Mouse (Mus musculus) C2C12 (cell line): ENCODE data around the gene Coq8a.

Source experiments
- CTCF ChIP-seq: IDR thresholded peaks from one replicate; pipeline ENCODE4 v1.5.1; 2011; ENCODE audit not compliant: control insufficient read depth, insufficient read depth, insufficient read length
- FOSL1 ChIP-seq: IDR thresholded peaks from one replicate; pipeline ENCODE4 v1.8.0; 2011; ENCODE audit warnings: mild to moderate bottlenecking, low read length; ENCODE audit not compliant: poor library complexity, insufficient read depth, severe bottlenecking
- MAX ChIP-seq: IDR thresholded peaks from one replicate; pipeline ENCODE4 v1.6.1; 2011; ENCODE audit warnings: mild to moderate bottlenecking, control low read depth
- MYOD1 ChIP-seq: IDR thresholded peaks from one replicate; pipeline ENCODE4 v1.6.1; 2011; ENCODE audit warnings: low read depth; ENCODE audit not compliant: control insufficient read depth, insufficient read length

DNA sequence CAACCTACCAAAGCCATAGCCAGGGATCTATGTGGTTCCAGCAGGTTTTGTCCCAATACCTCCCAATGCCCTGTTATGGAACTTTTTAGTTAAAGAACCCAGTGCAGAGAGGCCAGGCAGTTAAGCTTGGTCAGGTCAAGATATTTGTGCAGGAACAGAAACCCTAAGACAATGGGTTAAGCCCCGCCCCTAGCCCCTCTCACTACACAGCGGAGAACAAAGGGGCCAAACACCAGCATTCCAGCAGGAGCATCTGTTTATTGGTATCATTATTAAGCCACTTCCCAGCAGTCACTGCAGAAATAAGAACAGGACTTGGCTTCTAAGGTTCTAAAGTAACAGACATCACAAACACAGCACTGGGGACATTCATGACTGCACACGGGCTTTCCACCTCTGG lies 27.4 kb upstream of the Coq8a start:
- TF ChIP-seq CTCF (no peak), MAX (no peak), FOSL1 (no peak), MYOD1 (no peak)
